Mouse (Mus musculus) thymus, adult 2 months (tissue): ENCODE measurements around the gene Stk26.

ENCODE experiments used
- CTCF ChIP-seq: fragments of 200-500 bp; IDR thresholded peaks from 2 replicates; pipeline ENCODE4 v1.5.1; 2012; ENCODE audit warnings: mild to moderate bottlenecking, control low read depth, low read length, moderate library complexity, borderline replicate concordance; ENCODE audit not compliant: control insufficient read depth, poor library complexity, insufficient read depth; ENCODE audit errors: extremely low read depth
- POLR2A ChIP-seq: fragments of 200-500 bp; IDR thresholded peaks from 2 replicates; pipeline ENCODE4 v1.6.1; 2012; ENCODE audit warnings: mild to moderate bottlenecking, low read length, control low read depth, moderate library complexity; ENCODE audit not compliant: control insufficient read depth, poor library complexity, insufficient read depth; ENCODE audit errors: extremely low read depth

DNA sequence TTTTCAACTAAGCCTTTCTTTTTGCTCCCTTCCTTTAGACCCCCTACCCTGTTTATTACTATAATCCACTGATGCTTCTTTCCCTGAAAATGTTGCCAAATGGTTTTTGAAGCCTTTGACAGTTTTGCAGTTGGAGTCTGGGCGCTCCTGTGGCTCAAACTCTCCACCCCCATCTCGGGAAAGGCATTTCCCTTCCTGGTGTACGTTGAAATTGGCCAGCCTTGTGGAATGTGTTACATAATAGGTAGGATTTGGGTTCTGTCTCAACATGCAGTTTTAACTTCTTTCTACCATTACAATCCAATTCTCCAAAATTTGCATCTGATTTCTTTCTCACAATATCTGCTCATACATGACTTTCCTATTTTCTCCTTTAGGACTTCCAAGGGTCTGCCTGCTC lies 77.9 kb downstream of the Stk26 start:
- TF ChIP-seq POLR2A, result no peak
- no peak for TF ChIP-seq CTCF
